Mouse (Mus musculus) C2C12 (cell line): ENCODE measurements around the gene Aifm2. TPM values are rescaled to one million over a fixed set of nuclear protein-coding genes. Genes with fewer than 3 reads are reported as not detected.

Source experiments
- H3K27me3 ChIP-seq: one replicate; pipeline ENCODE4 v1.6.1; 2011; ENCODE audit not compliant: control insufficient read depth, insufficient read depth, insufficient read length
- H3K36me3 ChIP-seq: one replicate; pipeline ENCODE4 v1.6.1; 2011; ENCODE audit not compliant: control insufficient read depth, insufficient read depth
- H3K4me3 ChIP-seq: one replicate; pipeline ENCODE4 v1.5.1; 2011; ENCODE audit warnings: mild to moderate bottlenecking, control low read depth; ENCODE audit not compliant: poor library complexity, insufficient read depth, severe bottlenecking
- H3K79me2 ChIP-seq: one replicate; pipeline ENCODE4 v1.6.1; 2011; ENCODE audit not compliant: control insufficient read depth, insufficient read depth
- H3K79me3 ChIP-seq: one replicate; pipeline ENCODE4 v1.6.1; 2011; ENCODE audit warnings: low read depth, control low read depth
- H3ac ChIP-seq: one replicate; pipeline ENCODE3; 2011; ENCODE audit warnings: low read depth; ENCODE audit not compliant: control insufficient read depth, insufficient read length
- CEBPB ChIP-seq: IDR thresholded peaks from one replicate; pipeline ENCODE4 v1.6.1; 2011; ENCODE audit warnings: low read depth, mild to moderate bottlenecking, control low read depth, moderate library complexity
- CTCF ChIP-seq: IDR thresholded peaks from one replicate; pipeline ENCODE4 v1.5.1; 2011; ENCODE audit not compliant: control insufficient read depth, insufficient read depth, insufficient read length
- FOSL1 ChIP-seq: IDR thresholded peaks from one replicate; pipeline ENCODE4 v1.8.0; 2011; ENCODE audit warnings: mild to moderate bottlenecking, low read length; ENCODE audit not compliant: poor library complexity, insufficient read depth, severe bottlenecking
- MAX ChIP-seq: IDR thresholded peaks from one replicate; pipeline ENCODE4 v1.6.1; 2011; ENCODE audit warnings: mild to moderate bottlenecking, control low read depth
- MYOD1 ChIP-seq: IDR thresholded peaks from one replicate; pipeline ENCODE4 v1.6.1; 2011; ENCODE audit warnings: low read depth; ENCODE audit not compliant: control insufficient read depth, insufficient read length
- MYOG ChIP-seq: IDR thresholded peaks from one replicate; pipeline ENCODE4 v1.6.1; 2011; ENCODE audit not compliant: control insufficient read depth, insufficient read length; ENCODE audit errors: extremely low read depth
- USF1 ChIP-seq: IDR thresholded peaks from one replicate; pipeline ENCODE4 v1.6.1; 2011; ENCODE audit warnings: low read depth, mild to moderate bottlenecking, control low read depth, moderate library complexity
- polyA plus RNA-seq: library from polyadenylated mRNA; unstranded; fragments of >200 nt; fragmentation: generic; extraction: Trizol; gene quantifications from one replicate; pipeline ENCODE4 v1.2.1, GENCODE M21; 2012; ENCODE audit warnings: missing spikeins

Gene Aifm2
- polyA plus RNA-seq, 1 experiment, result 12.4 TPM

DNA sequence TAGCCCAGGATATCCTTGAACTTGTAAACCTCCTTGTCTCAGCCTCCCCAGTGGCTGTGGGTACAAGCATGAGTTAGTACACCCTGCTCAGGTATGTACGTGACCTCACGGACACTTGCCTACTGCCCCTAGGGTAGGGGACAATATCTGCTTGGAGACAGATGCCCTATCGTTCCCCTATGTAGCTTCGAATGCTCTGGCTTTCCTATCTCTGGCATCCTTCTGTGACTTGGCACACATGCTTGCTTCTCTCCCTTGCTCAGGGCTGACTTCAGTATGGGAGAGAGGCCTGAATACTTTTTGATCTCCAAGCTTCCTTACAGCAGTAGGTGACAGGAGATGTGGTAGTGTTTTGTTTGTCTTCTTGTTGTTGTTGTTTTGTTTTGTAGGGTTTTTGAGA lies 917 bp upstream of the Aifm2 start:
- Histone ChIP-seq H3K4me3 (no peak overlapping the region), H3ac (no peak overlapping the region), H3K79me2 (no peaks in the 10 kb centered on the region), H3K27me3 (peaks cover 3% of the 10 kb centered on the region), H3K36me3 (no peaks in the 10 kb centered on the region), H3K79me3 (no peaks in the 10 kb centered on the region)
- TF ChIP-seq CEBPB (no peak), MAX (no peak), CTCF (no peak), USF1 (no peak), MYOD1 (no peak), MYOG (no peak), FOSL1 (no peak)

- no peaks in the 10 kb centered on the region for H3K79me3 ChIP-seq
- H3K27me3 ChIP-seq, result peaks cover 3% of the 10 kb centered on the region
- no peak for TF ChIP-seq FOSL1
- TF ChIP-seq USF1, result no peak
- TF ChIP-seq MYOG, result no peak
- no peak for TF ChIP-seq MAX
- TF ChIP-seq MYOD1, result no peak
- no peak for TF ChIP-seq CTCF
- TF ChIP-seq CEBPB, result no peak
- H3K36me3 ChIP-seq, result no peaks in the 10 kb centered on the region
- peak overlapping the region; percentile 39 for H3ac ChIP-seq
- no peaks in the 10 kb centered on the region for H3K79me2 ChIP-seq
- H3K4me3 ChIP-seq, result peak overlapping the region; percentile 52
Measured at GRCm38 (mm10) chr10:61715462-61715837, 387 bp downstream of the Aifm2 start.

- Histone ChIP-seq H3K79me2 (no peaks in the 10 kb centered on the region), H3K27me3 (no peaks in the 10 kb centered on the region), H3ac (no peak overlapping the region), H3K36me3 (no peaks in the 10 kb centered on the region), H3K4me3 (no peak overlapping the region), H3K79me3 (no peaks in the 10 kb centered on the region)
- no peak for TF ChIP-seq USF1
Measured at GRCm38 (mm10) chr10:61715996-61716864, 1.2 kb downstream of the Aifm2 start.

GRCm38 (mm10) chr10:61717406-61718296 lies 2.6 kb downstream of the Aifm2 start:
- H3K4me3 ChIP-seq, result no peak overlapping the region
- no peaks in the 10 kb centered on the region for H3K79me3 ChIP-seq
- no peaks in the 10 kb centered on the region for H3K79me2 ChIP-seq
- no peaks in the 10 kb centered on the region for H3K27me3 ChIP-seq
- TF ChIP-seq FOSL1, result no peak
- TF ChIP-seq CTCF, result no peak
- no peaks in the 10 kb centered on the region for H3K36me3 ChIP-seq
- H3ac ChIP-seq, result no peak overlapping the region

- TF ChIP-seq MYOG (no peak), CEBPB (no peak), MAX (no peak), CTCF (no peak), USF1 (no peak), MYOD1 (no peak), FOSL1 (no peak)
- Histone ChIP-seq H3K4me3 (no peak overlapping the region), H3K36me3 (no peaks in the 10 kb centered on the region), H3ac (no peak overlapping the region), H3K79me2 (no peaks in the 10 kb centered on the region), H3K79me3 (no peaks in the 10 kb centered on the region), H3K27me3 (no peaks in the 10 kb centered on the region)
Measured at GRCm38 (mm10) chr10:61720331-61720730, 5.3 kb downstream of the Aifm2 start.

DNA sequence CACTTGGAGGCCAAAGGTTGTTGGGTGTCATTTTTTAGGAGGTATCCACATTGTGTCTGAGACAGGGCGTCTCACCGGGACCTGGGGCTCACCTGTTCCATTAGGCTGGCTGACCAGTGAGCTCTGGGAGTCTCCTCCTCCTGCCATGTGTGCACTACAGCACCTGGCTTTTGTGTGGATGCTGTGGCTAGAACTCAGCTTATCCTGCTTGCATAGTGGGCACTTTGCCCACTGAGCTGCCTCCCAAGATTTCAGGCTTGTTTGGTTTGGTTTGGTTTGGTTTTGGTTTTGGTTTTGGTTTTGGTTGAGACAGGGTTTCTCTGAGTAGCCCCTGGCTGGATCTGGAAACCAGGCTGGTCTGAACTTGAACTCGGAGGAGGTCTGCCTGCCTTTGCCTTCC lies 7.2 kb downstream of the Aifm2 start:
- Histone ChIP-seq H3K4me3 (no peak overlapping the region), H3K36me3 (no peaks in the 10 kb centered on the region), H3ac (no peak overlapping the region), H3K79me2 (no peaks in the 10 kb centered on the region), H3K27me3 (no peaks in the 10 kb centered on the region), H3K79me3 (no peaks in the 10 kb centered on the region)
- TF ChIP-seq CTCF (no peak), MYOD1 (no peak), CEBPB (no peak), USF1 (no peak), MAX (no peak), FOSL1 (no peak)
